Comparison of ENCODE assay signal across 9 mouse cellular contexts in genomic region chr11:31169161-31170051, GRCm38 (mm10). TPM values are rescaled to one million over a fixed set of nuclear protein-coding genes. Genes with fewer than 3 reads are reported as not detected.
DNase-seq lines count a peak whose midpoint lies in the region; ATAC-seq and TF ChIP-seq lines count a peak whose summit lies in the region.
"Had no signal": no experiment of that assay in that cellular context is flagged by ENCODE, and none has a peak within 500 bp of the region (broad histone marks: within the 10 kb centered on the region; RNA-seq: fewer than 3 reads in every experiment).

No protein-coding gene starts in this region.

- no peaks in the 10 kb centered on the region for H3K36me3 ChIP-seq in embryonic facial prominence, embryonic 13.5 days
- H3K36me3 ChIP-seq in hindbrain, embryonic 11.5 days (ENCODE audit: control insufficient read depth, insufficient read depth, low read length), result no peaks in the 10 kb centered on the region
- no peaks in the 10 kb centered on the region for H3K36me3 ChIP-seq in limb, embryonic 12.5 days
- H3K36me3 ChIP-seq in thymus, adult 2 months (ENCODE audit: control insufficient read depth, insufficient read depth, low read length), result no peaks in the 10 kb centered on the region

- no peaks in the 10 kb centered on the region for H3K9me3 ChIP-seq in embryonic facial prominence, embryonic 13.5 days
- H3K9me3 ChIP-seq in hindbrain, embryonic 11.5 days (ENCODE audit: control insufficient read depth, low read length), result no peaks in the 10 kb centered on the region
- H3K9me3 ChIP-seq in limb, embryonic 12.5 days, result no peaks in the 10 kb centered on the region

- peak; percentile 99 for ATAC-seq in frontal cortex, adult (ENCODE audit: low TSS enrichment)
- peak; percentile 75 for ATAC-seq in embryonic facial prominence, embryonic 13.5 days (ENCODE audit: insufficient number of reproducible peaks, insufficient read depth, low FRiP score, low TSS enrichment, low read depth)
- ATAC-seq in hindbrain, embryonic 11.5 days (ENCODE audit: low FRiP score), result peak; percentile 96
- peak; percentile 80; the same call in 1 of the 2 replicates for ATAC-seq in limb, embryonic 12.5 days (ENCODE audit: insufficient number of reproducible peaks, insufficient read depth, low FRiP score, low TSS enrichment, low read depth)

- peak overlapping the region; percentile 55 for H3K9ac ChIP-seq in embryonic facial prominence, embryonic 13.5 days
- peak overlapping the region; percentile 31; the same call in 1 of the 2 replicates for H3K9ac ChIP-seq in hindbrain, embryonic 11.5 days (ENCODE audit: low read depth, low read length)
- H3K9ac ChIP-seq in limb, embryonic 12.5 days (replicated peaks), result no peak overlapping the region

- no peak for DNase-seq in frontal cortex, postnatal 25 days (ENCODE audit: low spot score in 2 of 2)
- peak; percentile 11 for DNase-seq in adrenal gland, postnatal 25 days
- peak; percentile 39 for DNase-seq in hindbrain, embryonic 11.5 days (ENCODE audit: low spot score)
- DNase-seq in naive thymus-derived CD4-positive, alpha-beta T cell, adult 2 months (ENCODE audit: low read depth), result peak; percentile 1
- DNase-seq in thymus, adult 2 months, result no peak

- no peak for TF ChIP-seq POLR2A in thymus, adult 2 months (IDR thresholded peaks at IDR 0.05; ENCODE audit: control insufficient read depth, extremely low read depth, insufficient read depth, low read length, poor library complexity)

- H3K4me2 ChIP-seq in embryonic facial prominence, embryonic 13.5 days, result peak overlapping the region; percentile 67
- H3K4me2 ChIP-seq in hindbrain, embryonic 11.5 days (replicated peaks; ENCODE audit: low read depth, low read length), result peak overlapping the region; percentile 64
- peak overlapping the region; percentile 63 for H3K4me2 ChIP-seq in limb, embryonic 12.5 days

- H3K27me3 ChIP-seq in embryonic facial prominence, embryonic 13.5 days, result no peaks in the 10 kb centered on the region
- no peaks in the 10 kb centered on the region for H3K27me3 ChIP-seq in hindbrain, embryonic 11.5 days (ENCODE audit: control insufficient read depth, insufficient read depth, low read length)
- no peaks in the 10 kb centered on the region for H3K27me3 ChIP-seq in limb, embryonic 12.5 days
- H3K27me3 ChIP-seq in thymus, adult 2 months (ENCODE audit: control insufficient read depth, insufficient read depth, low read length), result no peaks in the 10 kb centered on the region

- no peak overlapping the region for H3K27ac ChIP-seq in embryonic facial prominence, embryonic 13.5 days
- no peak overlapping the region for H3K27ac ChIP-seq in hindbrain, embryonic 11.5 days (ENCODE audit: low read depth, low read length)
- no peak overlapping the region for H3K27ac ChIP-seq in limb, embryonic 12.5 days
- no peak overlapping the region for H3K27ac ChIP-seq in thymus, adult 2 months (ENCODE audit: control insufficient read depth, insufficient read depth, low read length)

- peaks cover 5% of the 10 kb centered on the region for H3K4me1 ChIP-seq in embryonic facial prominence, embryonic 13.5 days
- H3K4me1 ChIP-seq in hindbrain, embryonic 11.5 days (replicated peaks; ENCODE audit: control insufficient read depth, insufficient read depth, low read length), result no peaks in the 10 kb centered on the region
- H3K4me1 ChIP-seq in limb, embryonic 12.5 days (replicated peaks), result no peaks in the 10 kb centered on the region
- no peaks in the 10 kb centered on the region for H3K4me1 ChIP-seq in thymus, adult 2 months (replicated peaks; ENCODE audit: control insufficient read depth, insufficient read depth, low read length)

- no peak for TF ChIP-seq CTCF in thymus, adult 2 months (IDR thresholded peaks at IDR 0.05; ENCODE audit: borderline replicate concordance, control insufficient read depth, extremely low read depth, insufficient read depth, low read length, poor library complexity)

- WGBS in embryonic facial prominence, embryonic 13.5 days, result 4% methylated on average over 21 of the region's 21 CpGs
- WGBS in hindbrain, embryonic 11.5 days, result 4% methylated on average over 20 of the region's 21 CpGs
- WGBS in limb, embryonic 12.5 days, result 2% methylated on average over 20 of the region's 21 CpGs
- 7% methylated on average over 21 of the region's 21 CpGs for WGBS in thymus, adult 2 months

- peak overlapping the region; percentile 48 for H3K4me3 ChIP-seq in embryonic facial prominence, embryonic 13.5 days
- H3K4me3 ChIP-seq in hindbrain, embryonic 11.5 days (ENCODE audit: low read depth, low read length), result peak overlapping the region; percentile 36
- peak overlapping the region; percentile 40 for H3K4me3 ChIP-seq in limb, embryonic 12.5 days (replicated peaks)
- no peak overlapping the region for H3K4me3 ChIP-seq in thymus, adult 2 months (ENCODE audit: control insufficient read depth, insufficient read depth, low read length)

RNA-seq across cellular contexts. Expression of gene Gm17332, which starts 12.9 kb away (rescaled TPM):
- not detected in 2 replicates for total RNA-seq in adrenal gland, postnatal 25 days (2021)
- polyA plus RNA-seq in embryonic facial prominence, embryonic 13.5 days (2015; fragmentation: Nextera tagmentation; extraction: Ambion mirVana), result not detected in 2 replicates
- not detected in 2 replicates for polyA plus RNA-seq in hindbrain, embryonic 11.5 days (2014; fragmentation: Nextera tagmentation; extraction: Ambion mirVana)
- polyA plus RNA-seq in limb, embryonic 12.5 days (2016; fragmentation: Nextera tagmentation; extraction: Ambion mirVana), result not detected in 2 replicates
- polyA plus RNA-seq in thymus, adult 2 months (2012; rRNA removed), result not detected in 2 replicates
- total RNA-seq: left cerebral cortex, adult 8-10 months had no signal

Comparison
In these comparisons a context has a peak if more than half of its experiments do, and no peak if none do; other contexts are left out.
1. DNase-seq: peak in adrenal gland, postnatal 25 days (single experiment), hindbrain, embryonic 11.5 days (single experiment) and naive thymus-derived CD4-positive, alpha-beta T cell, adult 2 months (single experiment); none in frontal cortex, postnatal 25 days (0 of 2) and thymus, adult 2 months (single experiment).
2. Peak in every context shown above with its lines, with median percentiles within 50 percentile points of each other: ATAC-seq and H3K4me2 ChIP-seq.